Mouse (Mus musculus): ENCODE data around the gene Ldhd. TPM values are rescaled to one million over a fixed set of nuclear protein-coding genes. Genes with fewer than 3 reads are reported as not detected.

Gene Ldhd
- polyA plus RNA-seq, 1 experiment from 2014 or later = 0.41 TPM

- ATAC-seq (ENCODE audit: low FRiP score, low read depth) = no peak
- WGBS = 76% methylated on average over 2 of the region's 2 CpGs
- Histone ChIP-seq H3K9ac (no peak overlapping the region), H3K4me2 (replicated peaks) (no peak overlapping the region), H3K36me3 (peaks cover 9% of the 10 kb centered on the region), H3K27me3 (no peaks in the 10 kb centered on the region), H3K27ac (no peak overlapping the region), H3K4me3 (no peak overlapping the region), H3K4me1 (peaks cover 24% of the 10 kb centered on the region), H3K9me3 (no peaks in the 10 kb centered on the region)
Observed at GRCm38 (mm10) chr8:111574016-111574415, 56.2 kb downstream of the Ldhd start.

Other genes starting within 250 kb of the Ldhd start
- gene Fa2h, start 236.6 kb downstream of the Ldhd start, polyA plus RNA-seq (2015; fragmentation: Nextera tagmentation; extraction: Ambion mirVana) = not detected in 2 replicates
- 7.9 and 8.5 TPM in 2 replicates for gene Wdr59, start 108.3 kb downstream of the Ldhd start, polyA plus RNA-seq (2015; fragmentation: Nextera tagmentation; extraction: Ambion mirVana)
- gene Znrf1, start 94.3 kb downstream of the Ldhd start, polyA plus RNA-seq (2015; fragmentation: Nextera tagmentation; extraction: Ambion mirVana) = 34.5 and 34.6 TPM in 2 replicates
- 27.5 and 29.6 TPM in 2 replicates for gene Zfp1, start 13.0 kb upstream of the Ldhd start, polyA plus RNA-seq (2015; fragmentation: Nextera tagmentation; extraction: Ambion mirVana)
- 0.89 and 3.1 TPM in 2 replicates for gene Ctrb1, start 60.6 kb upstream of the Ldhd start, polyA plus RNA-seq (2015; fragmentation: Nextera tagmentation; extraction: Ambion mirVana)
- 41.7 and 41.8 TPM in 2 replicates for gene Bcar1, start 113.4 kb upstream of the Ldhd start, polyA plus RNA-seq (2015; fragmentation: Nextera tagmentation; extraction: Ambion mirVana)
- gene Cfdp1, start 223.9 kb upstream of the Ldhd start, polyA plus RNA-seq (2015; fragmentation: Nextera tagmentation; extraction: Ambion mirVana) = 260 and 262 TPM in 2 replicates
- 7.5 and 8.6 TPM in 2 replicates for gene Tmem170, start 246.4 kb upstream of the Ldhd start, polyA plus RNA-seq (2015; fragmentation: Nextera tagmentation; extraction: Ambion mirVana)